Mouse (Mus musculus) ES-E14 (cell line): Measurements from ENCODE around the gene Igf2bp3.

Experiments used
- CHD2 ChIP-seq: IDR thresholded peaks from 2 replicates; pipeline ENCODE4 v1.6.1; 2014; ENCODE audit warnings: mild to moderate bottlenecking, low read depth, low read length, inconsistent platforms
- HCFC1 ChIP-seq: IDR thresholded peaks from 2 replicates; pipeline ENCODE4 v1.6.1; 2012; ENCODE audit warnings: low read length, inconsistent platforms, borderline replicate concordance; ENCODE audit not compliant: insufficient read depth

DNA sequence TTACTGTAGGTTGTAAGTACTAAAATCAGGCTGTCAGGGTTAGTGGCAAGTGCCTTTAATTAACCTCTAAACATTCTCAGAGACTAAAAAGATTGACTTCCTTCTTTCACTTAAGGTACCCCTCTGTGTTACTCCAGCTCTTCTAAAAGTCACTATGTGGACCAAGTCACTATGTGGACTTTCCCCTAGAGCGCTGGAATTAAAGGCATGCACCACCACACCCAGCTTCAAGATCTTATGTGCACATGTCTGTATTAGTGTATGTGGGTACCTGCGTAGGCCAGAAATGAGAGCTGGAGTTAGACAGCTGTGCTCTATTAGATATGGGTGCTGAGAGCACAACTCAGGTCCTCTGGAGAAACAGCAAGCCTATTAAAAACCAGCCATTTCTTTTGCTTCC lies 43.1 kb upstream of the Igf2bp3 start:
- TF ChIP-seq HCFC1: no peak
- no peak for TF ChIP-seq CHD2
